Mouse (Mus musculus): ENCODE measurements around the gene Sipa1l2. TPM values are rescaled to one million over a fixed set of nuclear protein-coding genes. Genes with fewer than 3 reads are reported as not detected.

The Sipa1l2 gene
- polyA plus RNA-seq, 1 experiment from 2014 or later: 10.0 TPM

- no peak overlapping the region for H3K9ac ChIP-seq (ENCODE audit: low read depth, low read length)
- no peaks in the 10 kb centered on the region for H3K27me3 ChIP-seq (replicated peaks; ENCODE audit: control insufficient read depth, insufficient read depth, low read length)
- WGBS: 86% methylated on average over 6 of the region's 6 CpGs
- no peak overlapping the region for H3K27ac ChIP-seq (replicated peaks; ENCODE audit: low read depth, low read length)
- DNase-seq (ENCODE audit: low spot score) (no peak), ATAC-seq (ENCODE audit: low read depth) (no peak)
- H3K4me1 ChIP-seq (ENCODE audit: control insufficient read depth, insufficient read depth, low read length): peaks cover 6% of the 10 kb centered on the region; the same call in 1 of the 2 replicates
- no peak overlapping the region for H3K4me2 ChIP-seq (ENCODE audit: low read depth, low read length)
- no peaks in the 10 kb centered on the region for H3K9me3 ChIP-seq (ENCODE audit: control insufficient read depth, low read length)
- no peaks in the 10 kb centered on the region for H3K36me3 ChIP-seq (ENCODE audit: control insufficient read depth, insufficient read depth, low read length)
- no peak overlapping the region for H3K4me3 ChIP-seq (ENCODE audit: low read depth, low read length)
Observed at GRCm38 (mm10) chr8:125609737-125610136, 40.1 kb upstream of the Sipa1l2 start.

- Histone ChIP-seq H3K9me3 (ENCODE audit: control insufficient read depth, low read length) (no peaks in the 10 kb centered on the region), H3K9ac (ENCODE audit: low read depth, low read length) (no peak overlapping the region), H3K27ac (replicated peaks; ENCODE audit: low read depth, low read length) (no peak overlapping the region), H3K4me3 (ENCODE audit: low read depth, low read length) (no peak overlapping the region), H3K27me3 (replicated peaks; ENCODE audit: control insufficient read depth, insufficient read depth, low read length) (no peaks in the 10 kb centered on the region), H3K4me2 (ENCODE audit: low read depth, low read length) (no peak overlapping the region), H3K4me1 (ENCODE audit: control insufficient read depth, insufficient read depth, low read length) (peaks cover 6% of the 10 kb centered on the region; the same call in 1 of the 2 replicates), H3K36me3 (ENCODE audit: control insufficient read depth, insufficient read depth, low read length) (no peaks in the 10 kb centered on the region)
- 89% methylated on average over 4 of the region's 4 CpGs for WGBS
- DNase-seq (ENCODE audit: low spot score) (no peak), ATAC-seq (ENCODE audit: low read depth) (no peak)
Observed at GRCm38 (mm10) chr8:125607714-125608223, 38.2 kb upstream of the Sipa1l2 start.

GRCm38 (mm10) chr8:125606937-125607336 lies 37.3 kb upstream of the Sipa1l2 start:
- 68% methylated on average over 3 of the region's 3 CpGs for WGBS
- H3K4me3 ChIP-seq (ENCODE audit: low read depth, low read length): no peak overlapping the region
- ATAC-seq (ENCODE audit: low read depth) (no peak), DNase-seq (ENCODE audit: low spot score) (no peak)
- H3K9ac ChIP-seq (ENCODE audit: low read depth, low read length): no peak overlapping the region
- peaks cover 6% of the 10 kb centered on the region; the same call in 1 of the 2 replicates for H3K4me1 ChIP-seq (ENCODE audit: control insufficient read depth, insufficient read depth, low read length)
- no peak overlapping the region for H3K4me2 ChIP-seq (ENCODE audit: low read depth, low read length)
- H3K9me3 ChIP-seq (ENCODE audit: control insufficient read depth, low read length): no peaks in the 10 kb centered on the region
- H3K27ac ChIP-seq (replicated peaks; ENCODE audit: low read depth, low read length): no peak overlapping the region
- H3K27me3 ChIP-seq (replicated peaks; ENCODE audit: control insufficient read depth, insufficient read depth, low read length): no peaks in the 10 kb centered on the region
- H3K36me3 ChIP-seq (ENCODE audit: control insufficient read depth, insufficient read depth, low read length): no peaks in the 10 kb centered on the region

- DNase-seq (ENCODE audit: low spot score): no peak
- no peaks in the 10 kb centered on the region for H3K4me1 ChIP-seq (ENCODE audit: control insufficient read depth, insufficient read depth, low read length)
- no peak overlapping the region for H3K4me2 ChIP-seq (ENCODE audit: low read depth, low read length)
- no peak overlapping the region for H3K4me3 ChIP-seq (ENCODE audit: low read depth, low read length)
- H3K27ac ChIP-seq (replicated peaks; ENCODE audit: low read depth, low read length): no peak overlapping the region
- no peaks in the 10 kb centered on the region for H3K9me3 ChIP-seq (ENCODE audit: control insufficient read depth, low read length)
- no peak for ATAC-seq (ENCODE audit: low read depth)
- no peak overlapping the region for H3K9ac ChIP-seq (ENCODE audit: low read depth, low read length)
- H3K36me3 ChIP-seq (ENCODE audit: control insufficient read depth, insufficient read depth, low read length): no peaks in the 10 kb centered on the region
- 64% methylated on average over 8 of the region's 8 CpGs for WGBS
- H3K27me3 ChIP-seq (replicated peaks; ENCODE audit: control insufficient read depth, insufficient read depth, low read length): no peaks in the 10 kb centered on the region
Observed at GRCm38 (mm10) chr8:125604817-125605512, 35.4 kb upstream of the Sipa1l2 start.

GRCm38 (mm10) chr8:125604213-125604816 lies 34.7 kb upstream of the Sipa1l2 start:
- Histone ChIP-seq H3K36me3 (ENCODE audit: control insufficient read depth, insufficient read depth, low read length) (no peaks in the 10 kb centered on the region), H3K4me1 (ENCODE audit: control insufficient read depth, insufficient read depth, low read length) (no peaks in the 10 kb centered on the region), H3K9me3 (ENCODE audit: control insufficient read depth, low read length) (no peaks in the 10 kb centered on the region), H3K27ac (replicated peaks; ENCODE audit: low read depth, low read length) (no peak overlapping the region), H3K27me3 (replicated peaks; ENCODE audit: control insufficient read depth, insufficient read depth, low read length) (no peaks in the 10 kb centered on the region), H3K4me2 (ENCODE audit: low read depth, low read length) (no peak overlapping the region), H3K4me3 (ENCODE audit: low read depth, low read length) (no peak overlapping the region), H3K9ac (ENCODE audit: low read depth, low read length) (no peak overlapping the region)
- DNase-seq (ENCODE audit: low spot score) (no peak), ATAC-seq (ENCODE audit: low read depth) (no peak)
- WGBS: 88% methylated on average over 18 of the region's 18 CpGs

GRCm38 (mm10) chr8:125603312-125603840 lies 33.8 kb upstream of the Sipa1l2 start:
- no peak for ATAC-seq (ENCODE audit: low read depth)
- Histone ChIP-seq H3K36me3 (ENCODE audit: control insufficient read depth, insufficient read depth, low read length) (no peaks in the 10 kb centered on the region), H3K4me2 (ENCODE audit: low read depth, low read length) (no peak overlapping the region), H3K4me1 (ENCODE audit: control insufficient read depth, insufficient read depth, low read length) (no peaks in the 10 kb centered on the region), H3K9ac (ENCODE audit: low read depth, low read length) (no peak overlapping the region), H3K9me3 (ENCODE audit: control insufficient read depth, low read length) (no peaks in the 10 kb centered on the region), H3K4me3 (ENCODE audit: low read depth, low read length) (no peak overlapping the region), H3K27me3 (replicated peaks; ENCODE audit: control insufficient read depth, insufficient read depth, low read length) (no peaks in the 10 kb centered on the region), H3K27ac (replicated peaks; ENCODE audit: low read depth, low read length) (no peak overlapping the region)
- no peak for DNase-seq (ENCODE audit: low spot score)
- WGBS: 91% methylated on average over 8 of the region's 8 CpGs

GRCm38 (mm10) chr8:125600033-125600686 lies 30.6 kb upstream of the Sipa1l2 start:
- Histone ChIP-seq H3K27ac (replicated peaks; ENCODE audit: low read depth, low read length) (no peak overlapping the region), H3K4me1 (ENCODE audit: control insufficient read depth, insufficient read depth, low read length) (0 out of 2 replicates have a peak, but pooled peaks cover 7% of the 10 kb centered on the region), H3K36me3 (ENCODE audit: control insufficient read depth, insufficient read depth, low read length) (no peaks in the 10 kb centered on the region), H3K9me3 (ENCODE audit: control insufficient read depth, low read length) (no peaks in the 10 kb centered on the region), H3K27me3 (replicated peaks; ENCODE audit: control insufficient read depth, insufficient read depth, low read length) (no peaks in the 10 kb centered on the region), H3K9ac (ENCODE audit: low read depth, low read length) (no peak overlapping the region), H3K4me2 (ENCODE audit: low read depth, low read length) (no peak overlapping the region), H3K4me3 (ENCODE audit: low read depth, low read length) (no peak overlapping the region)
- DNase-seq (ENCODE audit: low spot score) (no peak), ATAC-seq (ENCODE audit: low read depth) (no peak)
- 68% methylated on average over 12 of the region's 12 CpGs for WGBS

GRCm38 (mm10) chr8:125595571-125596508 lies 26.2 kb upstream of the Sipa1l2 start:
- peaks cover 7% of the 10 kb centered on the region; the same call in 1 of the 2 replicates for H3K4me1 ChIP-seq (ENCODE audit: control insufficient read depth, insufficient read depth, low read length)
- no peaks in the 10 kb centered on the region for H3K9me3 ChIP-seq (ENCODE audit: control insufficient read depth, low read length)
- H3K4me2 ChIP-seq (ENCODE audit: low read depth, low read length): no peak overlapping the region
- H3K27ac ChIP-seq (replicated peaks; ENCODE audit: low read depth, low read length): no peak overlapping the region; the same call in 1 of the 2 replicates
- no peaks in the 10 kb centered on the region for H3K27me3 ChIP-seq (replicated peaks; ENCODE audit: control insufficient read depth, insufficient read depth, low read length)
- DNase-seq (ENCODE audit: low spot score) (peak; percentile 92), ATAC-seq (ENCODE audit: low read depth) (peak; percentile 70; the same call in 1 of the 2 replicates)
- WGBS: 29% methylated on average over 17 of the region's 17 CpGs
- no peak overlapping the region for H3K9ac ChIP-seq (ENCODE audit: low read depth, low read length)
- H3K36me3 ChIP-seq (ENCODE audit: control insufficient read depth, insufficient read depth, low read length): no peaks in the 10 kb centered on the region
- H3K4me3 ChIP-seq (ENCODE audit: low read depth, low read length): no peak overlapping the region

Measured in embryonic facial prominence, embryonic 14.5 days (tissue).